Mouse (Mus musculus) neural tube, embryonic 13.5 days (tissue): Measurements from ENCODE around the gene Tent4a. TPM values are rescaled to one million over a fixed set of nuclear protein-coding genes. Genes with fewer than 3 reads are reported as not detected.

ENCODE experiments used
- ATAC-seq: fragments of 200-750 bp; cut with Nextera tagmentation; 2 replicates; pipeline ENCODE4 v1.8.0; 2017; ENCODE audit warnings: low read depth, mild to moderate bottlenecking, moderate TSS enrichment, moderate library complexity
- H3K27ac ChIP-seq: fragments of 300-500 bp; sonication (generic); replicated peaks from 2 replicates; pipeline ENCODE4 v1.5.1; 2015; ENCODE audit warnings: moderate library complexity, mild to moderate bottlenecking, inconsistent platforms
- H3K27me3 ChIP-seq: fragments of 300-500 bp; sonication (generic); 2 replicates; pipeline ENCODE4 v1.6.1; 2015; ENCODE audit warnings: mild to moderate bottlenecking, inconsistent platforms
- H3K36me3 ChIP-seq: fragments of 300-500 bp; sonication (generic); 2 replicates; pipeline ENCODE4 v1.6.1; 2015; ENCODE audit warnings: mild to moderate bottlenecking, inconsistent platforms
- H3K4me1 ChIP-seq: fragments of 300-500 bp; sonication (generic); replicated peaks from 2 replicates; pipeline ENCODE4 v1.6.1; 2015; ENCODE audit warnings: inconsistent platforms
- H3K4me2 ChIP-seq: fragments of 300-500 bp; sonication (generic); 2 replicates; pipeline ENCODE4 v1.6.1; 2015; ENCODE audit warnings: inconsistent platforms, mild to moderate bottlenecking, moderate library complexity
- H3K4me3 ChIP-seq: fragments of 300-500 bp; sonication (generic); 2 replicates; pipeline ENCODE4 v1.5.1; 2015; ENCODE audit warnings: mild to moderate bottlenecking, inconsistent platforms
- H3K9ac ChIP-seq: fragments of 300-500 bp; sonication (generic); 2 replicates; pipeline ENCODE4 v1.6.1; 2015; ENCODE audit warnings: moderate library complexity, mild to moderate bottlenecking, inconsistent platforms
- H3K9me3 ChIP-seq: fragments of 300-500 bp; sonication (generic); 2 replicates; pipeline ENCODE4 v1.6.1; 2016; ENCODE audit warnings: inconsistent platforms
- WGBS: fragments of 180-500 bp; shearing (Covaris S2); methylation state at CpG from one replicate; pipeline ENCODE4 v1.1.7; 2015; 5-methylcytosine and 5-hydroxymethylcytosine counted together
- polyA plus RNA-seq: library from polyadenylated mRNA; unstranded; fragments of >200 nt; fragmentation: Nextera tagmentation; extraction: Ambion mirVana; gene quantifications from 2 replicates; pipeline ENCODE4 v1.2.1, GENCODE M21; 2015

Tent4a gene
- polyA plus RNA-seq, 1 experiment from 2014 or later: 6.1 TPM

- H3K9ac ChIP-seq: no peak overlapping the region
- WGBS: 37% methylated on average over 8 of the region's 8 CpGs
- peak overlapping the region; percentile 66 for H3K4me2 ChIP-seq
- no peak for ATAC-seq
- H3K4me3 ChIP-seq: no peak overlapping the region
- H3K36me3 ChIP-seq: no peaks in the 10 kb centered on the region
- peaks cover 56% of the 10 kb centered on the region for H3K27me3 ChIP-seq
- H3K4me1 ChIP-seq: peaks cover 29% of the 10 kb centered on the region
- H3K27ac ChIP-seq: no peak overlapping the region
- no peaks in the 10 kb centered on the region for H3K9me3 ChIP-seq
These were observed 51.7 kb downstream of the Tent4a start for GRCm38 (mm10) chr13:69482751-69483150.

DNA sequence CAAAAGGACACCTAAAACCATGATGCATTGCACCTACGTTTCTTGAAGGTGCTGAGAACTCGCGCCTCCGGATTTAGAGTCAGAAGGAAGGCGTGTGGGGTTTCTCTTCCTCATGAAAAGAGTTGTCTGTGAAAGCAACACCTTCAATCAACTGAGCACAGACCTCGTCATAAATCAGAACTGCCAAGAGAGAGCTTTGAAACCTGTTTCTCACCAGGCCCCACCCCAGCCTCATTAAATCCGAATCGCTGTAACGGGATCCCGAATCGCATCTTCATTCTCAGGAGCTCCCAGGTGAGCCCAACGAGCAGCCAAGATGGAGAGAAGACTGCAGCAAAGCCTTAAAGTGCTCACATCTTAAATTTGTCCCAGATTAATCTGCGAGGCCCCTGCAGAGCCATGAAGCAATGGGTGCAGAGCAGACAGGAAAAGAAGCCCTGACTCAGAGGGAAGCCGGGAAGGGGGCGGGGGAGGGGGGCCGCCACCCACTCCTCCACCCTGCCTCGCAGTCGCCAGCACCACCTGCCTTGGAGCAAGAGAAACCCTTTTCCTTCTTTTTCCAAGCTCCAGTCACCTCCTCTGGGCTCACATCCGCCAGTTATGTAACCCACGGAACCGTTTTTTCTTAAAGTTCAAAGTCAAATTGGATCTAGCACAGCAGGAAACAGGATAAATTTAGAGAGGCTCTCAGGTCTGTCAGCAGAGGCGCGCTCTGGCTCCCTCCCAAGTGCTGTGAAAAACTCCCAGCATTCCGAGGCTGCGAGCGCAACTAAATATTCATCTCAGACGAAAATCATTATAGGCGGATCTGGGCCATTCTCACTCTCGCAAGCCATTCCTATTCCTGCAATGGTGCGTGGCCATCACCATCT, 52.5 kb downstream of the Tent4a start:
- Histone ChIP-seq H3K4me1 (peaks cover 25% of the 10 kb centered on the region), H3K36me3 (no peaks in the 10 kb centered on the region), H3K27ac (peak overlapping the region; percentile 14; the same call in 1 of the 2 replicates), H3K9ac (peak overlapping the region; percentile 53), H3K27me3 (peaks cover 47% of the 10 kb centered on the region), H3K4me2 (peak overlapping the region; percentile 66), H3K4me3 (peak overlapping the region; percentile 36), H3K9me3 (no peaks in the 10 kb centered on the region)
- WGBS: 2% methylated on average over 30 of the region's 30 CpGs
- peak; percentile 58 for ATAC-seq

DNA sequence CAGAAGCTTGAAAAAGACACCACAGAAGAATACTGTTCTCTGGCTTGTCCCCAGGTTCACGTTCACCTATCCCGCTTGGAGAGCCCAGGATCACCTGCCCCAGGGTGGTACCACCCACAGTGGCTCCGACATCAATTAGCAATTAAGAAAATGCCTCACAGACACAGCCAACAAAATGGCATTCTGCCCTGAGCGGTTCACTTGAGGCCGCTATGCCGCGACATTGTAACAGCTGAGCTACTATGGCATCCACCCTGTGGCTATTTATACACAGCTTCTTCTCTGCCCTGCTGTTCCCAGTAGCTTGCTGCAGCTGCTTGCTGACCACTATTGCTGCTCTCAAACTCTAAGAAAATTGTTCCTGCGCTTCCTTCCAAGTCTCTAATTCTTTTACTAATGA, 53.4 kb downstream of the Tent4a start:
- 4% methylated on average over 8 of the region's 8 CpGs for WGBS
- Histone ChIP-seq H3K27me3 (peaks cover 40% of the 10 kb centered on the region), H3K36me3 (no peaks in the 10 kb centered on the region), H3K4me2 (peak overlapping the region; percentile 66), H3K9me3 (no peaks in the 10 kb centered on the region), H3K9ac (0 out of 2 replicates have a peak overlapping the region, but pooled peaks have one; percentile 53), H3K4me1 (peaks cover 25% of the 10 kb centered on the region), H3K4me3 (peak overlapping the region; percentile 36; the same call in 1 of the 2 replicates), H3K27ac (no peak overlapping the region)
- ATAC-seq: no peak

DNA sequence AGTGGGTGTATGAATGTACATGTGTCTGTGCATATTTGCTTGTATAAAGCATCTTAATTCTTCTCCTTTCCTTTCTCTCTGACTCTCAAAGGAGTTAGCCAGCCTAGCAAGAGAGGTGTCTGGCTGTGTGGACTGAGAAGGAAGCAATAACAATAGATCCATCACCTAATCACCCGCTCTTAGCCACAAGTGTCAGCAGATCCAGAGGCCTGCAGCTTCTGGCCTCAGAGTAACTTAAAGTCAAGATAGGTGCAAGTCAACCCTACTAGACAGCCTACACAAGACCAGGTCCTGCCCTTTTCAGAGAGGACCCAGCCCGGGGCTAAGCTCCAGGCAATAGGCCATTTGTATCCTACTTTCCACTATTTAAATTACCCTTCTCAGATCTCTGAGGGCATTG, 54.5 kb downstream of the Tent4a start:
- H3K36me3 ChIP-seq: no peaks in the 10 kb centered on the region
- H3K4me2 ChIP-seq: no peak overlapping the region
- H3K4me3 ChIP-seq: no peak overlapping the region
- peaks cover 36% of the 10 kb centered on the region for H3K27me3 ChIP-seq
- H3K9me3 ChIP-seq: no peaks in the 10 kb centered on the region
- peaks cover 25% of the 10 kb centered on the region for H3K4me1 ChIP-seq
- 66% methylated on average over 2 of the region's 2 CpGs for WGBS
- H3K27ac ChIP-seq: no peak overlapping the region
- ATAC-seq: no peak
- no peak overlapping the region for H3K9ac ChIP-seq

- 87% methylated on average over 6 of the region's 6 CpGs for WGBS
- Histone ChIP-seq H3K4me2 (no peak overlapping the region), H3K27ac (no peak overlapping the region), H3K36me3 (no peaks in the 10 kb centered on the region), H3K9ac (no peak overlapping the region), H3K27me3 (peaks cover 27% of the 10 kb centered on the region), H3K9me3 (no peaks in the 10 kb centered on the region), H3K4me1 (peaks cover 25% of the 10 kb centered on the region), H3K4me3 (no peak overlapping the region)
- no peak for ATAC-seq
These were observed 55.7 kb downstream of the Tent4a start for GRCm38 (mm10) chr13:69478703-69479102.

DNA sequence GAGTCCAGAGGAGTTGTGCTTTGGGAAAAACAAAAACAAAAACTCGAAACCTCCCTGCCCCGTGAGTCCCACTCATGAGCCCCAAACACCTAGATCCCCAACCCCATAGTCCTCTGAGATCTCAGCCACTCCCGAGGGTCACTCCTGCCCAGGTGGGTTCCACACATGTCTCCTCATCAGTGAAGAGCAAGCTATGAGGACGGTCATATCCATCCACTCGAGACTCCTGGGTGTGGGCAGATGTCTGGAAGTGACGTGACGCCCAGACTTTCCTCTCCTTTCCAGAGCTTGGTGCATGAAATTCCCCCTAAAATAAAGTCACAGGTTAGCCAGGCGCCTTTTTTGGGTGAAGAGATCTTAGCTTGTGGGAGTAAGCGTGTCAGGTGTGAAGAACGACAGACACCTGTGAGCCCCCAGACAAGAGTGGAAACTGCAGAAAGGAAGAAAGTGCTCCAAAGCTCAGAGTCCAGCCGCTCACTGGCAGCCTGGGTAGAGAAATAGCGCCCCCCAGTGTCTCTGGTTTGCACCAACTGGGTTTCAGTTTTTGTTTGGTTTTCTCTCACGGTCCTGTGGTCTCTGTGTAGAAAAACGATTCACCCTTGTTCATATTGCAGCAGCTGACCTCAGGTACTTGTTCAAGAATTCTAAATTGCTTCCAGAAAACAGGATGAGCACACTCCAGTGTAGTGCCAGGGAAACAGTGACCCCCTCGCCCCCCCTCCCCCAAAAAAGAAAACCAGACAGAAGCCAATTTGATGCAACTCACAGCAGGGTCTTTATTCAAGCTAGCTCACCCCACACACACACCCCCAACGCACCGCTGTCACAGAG, 73.6 kb downstream of the Tent4a start:
- no peaks in the 10 kb centered on the region for H3K27me3 ChIP-seq
- peak overlapping the region; percentile 17; the same call in 1 of the 2 replicates for H3K9ac ChIP-seq
- no peak overlapping the region for H3K4me2 ChIP-seq
- no peak overlapping the region for H3K27ac ChIP-seq
- H3K9me3 ChIP-seq: no peaks in the 10 kb centered on the region
- 50% methylated on average over 17 of the region's 17 CpGs for WGBS
- H3K4me1 ChIP-seq: peaks cover 3% of the 10 kb centered on the region; the same call in 1 of the 2 replicates
- peak; percentile 42; the same call in 1 of the 2 replicates for ATAC-seq
- no peaks in the 10 kb centered on the region for H3K36me3 ChIP-seq
- H3K4me3 ChIP-seq: no peak overlapping the region

GRCm38 (mm10) chr13:69459657-69460458, 74.6 kb downstream of the Tent4a start:
- H3K4me2 ChIP-seq: no peak overlapping the region
- H3K36me3 ChIP-seq: no peaks in the 10 kb centered on the region
- H3K27me3 ChIP-seq: no peaks in the 10 kb centered on the region
- WGBS: 9% methylated on average over 8 of the region's 8 CpGs
- H3K9ac ChIP-seq: no peak overlapping the region
- 0 out of 2 replicates have a peak, but pooled peaks have one; percentile 48 for ATAC-seq
- H3K27ac ChIP-seq: no peak overlapping the region
- peaks cover 10% of the 10 kb centered on the region; the same call in 1 of the 2 replicates for H3K4me1 ChIP-seq
- H3K9me3 ChIP-seq: no peaks in the 10 kb centered on the region
- H3K4me3 ChIP-seq: no peak overlapping the region

GRCm38 (mm10) chr13:69458891-69459290, 75.5 kb downstream of the Tent4a start:
- H3K27ac ChIP-seq: no peak overlapping the region
- no peak for ATAC-seq
- H3K4me2 ChIP-seq: no peak overlapping the region
- H3K9ac ChIP-seq: no peak overlapping the region
- WGBS: 90% methylated on average over 2 of the region's 2 CpGs
- H3K27me3 ChIP-seq: no peaks in the 10 kb centered on the region
- no peak overlapping the region for H3K4me3 ChIP-seq
- no peaks in the 10 kb centered on the region for H3K36me3 ChIP-seq
- H3K9me3 ChIP-seq: no peaks in the 10 kb centered on the region
- peaks cover 10% of the 10 kb centered on the region; the same call in 1 of the 2 replicates for H3K4me1 ChIP-seq

GRCm38 (mm10) chr13:69458461-69458860, 76.0 kb downstream of the Tent4a start:
- no peak for ATAC-seq

DNA sequence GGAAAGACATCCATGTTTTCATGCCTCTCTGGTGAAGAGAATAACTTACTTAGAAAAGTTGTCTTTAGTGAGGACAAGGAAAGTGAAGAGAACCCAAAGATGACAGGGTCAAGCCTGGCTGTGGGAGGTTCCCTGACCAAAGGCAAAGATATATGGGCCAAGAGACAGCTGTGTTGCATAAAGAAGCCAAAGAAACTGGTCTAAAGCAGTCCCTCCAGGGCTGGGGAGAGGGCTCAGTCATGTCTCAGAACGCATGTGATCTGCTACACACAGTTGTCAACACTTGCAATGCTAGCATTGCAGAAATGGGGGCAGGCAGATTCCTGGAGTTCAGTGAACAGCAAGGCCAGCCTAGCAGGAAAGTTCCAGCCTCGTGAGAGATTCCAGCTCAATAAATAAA, 77.3 kb downstream of the Tent4a start:
- no peaks in the 10 kb centered on the region for H3K9me3 ChIP-seq
- peaks cover 10% of the 10 kb centered on the region; the same call in 1 of the 2 replicates for H3K4me1 ChIP-seq
- H3K4me3 ChIP-seq: no peak overlapping the region
- WGBS: 74% methylated on average over 2 of the region's 2 CpGs
- H3K4me2 ChIP-seq: no peak overlapping the region
- no peaks in the 10 kb centered on the region for H3K27me3 ChIP-seq
- ATAC-seq: no peak
- H3K27ac ChIP-seq: no peak overlapping the region
- H3K36me3 ChIP-seq: no peaks in the 10 kb centered on the region
- H3K9ac ChIP-seq: no peak overlapping the region

More at GRCm38 (mm10) chr13:69458461-69458860, 76.0 kb downstream of the Tent4a start:
- no peak overlapping the region for H3K4me3 ChIP-seq
- no peak overlapping the region for H3K27ac ChIP-seq
- H3K4me2 ChIP-seq: no peak overlapping the region
- H3K9ac ChIP-seq: no peak overlapping the region
- 90% methylated on average over 6 of the region's 6 CpGs for WGBS
- no peaks in the 10 kb centered on the region for H3K36me3 ChIP-seq
- H3K27me3 ChIP-seq: no peaks in the 10 kb centered on the region
- no peaks in the 10 kb centered on the region for H3K9me3 ChIP-seq
- H3K4me1 ChIP-seq: peaks cover 10% of the 10 kb centered on the region; the same call in 1 of the 2 replicates

GRCm38 (mm10) chr13:69456641-69457040, 77.8 kb downstream of the Tent4a start:
- Histone ChIP-seq H3K4me2 (no peak overlapping the region), H3K4me1 (peaks cover 10% of the 10 kb centered on the region; the same call in 1 of the 2 replicates), H3K4me3 (no peak overlapping the region), H3K9ac (no peak overlapping the region), H3K27me3 (no peaks in the 10 kb centered on the region), H3K27ac (no peak overlapping the region), H3K9me3 (no peaks in the 10 kb centered on the region), H3K36me3 (no peaks in the 10 kb centered on the region)
- no peak for ATAC-seq
- WGBS: 81% methylated on average over 11 of the region's 11 CpGs
